Mouse (Mus musculus): ENCODE data around the gene Grap2. TPM values are rescaled to one million over a fixed set of nuclear protein-coding genes. Genes with fewer than 3 reads are reported as not detected.

Gene Grap2
- polyA plus RNA-seq, 1 experiment from 2014 or later = 3.0 TPM

DNA sequence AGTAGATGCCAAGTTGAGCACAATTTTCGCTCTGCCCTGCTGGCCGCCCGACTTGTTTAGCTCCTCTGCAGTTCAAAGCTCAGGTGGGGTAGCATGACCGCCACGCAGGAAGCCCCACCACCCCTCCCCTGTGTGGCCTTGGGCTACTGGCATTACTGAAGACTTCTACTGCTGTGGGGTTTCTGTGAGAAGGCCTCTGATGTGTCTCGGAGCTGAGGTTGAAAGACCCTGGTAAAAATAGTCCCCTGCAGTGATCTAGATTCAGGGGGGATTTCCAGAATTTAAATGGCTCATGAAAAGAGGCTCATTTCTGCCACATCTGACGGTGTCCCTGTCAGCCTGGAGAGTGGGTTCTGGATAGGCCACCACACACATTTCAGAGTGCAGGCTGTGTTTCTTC is 30.1 kb downstream of the Grap2 start:
- ATAC-seq (ENCODE audit: low FRiP score) = no peak
- WGBS = 65% methylated on average over 7 of the region's 7 CpGs
- H3K27me3 ChIP-seq (ENCODE audit: control insufficient read depth, insufficient read depth, low read length) = no peaks in the 10 kb centered on the region
- no peak for DNase-seq (ENCODE audit: low spot score)
- no peaks in the 10 kb centered on the region for H3K36me3 ChIP-seq (ENCODE audit: control insufficient read depth, insufficient read depth, low read length)
- no peaks in the 10 kb centered on the region for H3K4me1 ChIP-seq (replicated peaks; ENCODE audit: control insufficient read depth, insufficient read depth, low read length)
- H3K9me3 ChIP-seq (ENCODE audit: control insufficient read depth, low read length) = no peaks in the 10 kb centered on the region
- no peak overlapping the region for H3K27ac ChIP-seq (ENCODE audit: low read depth, low read length)
- H3K4me3 ChIP-seq (ENCODE audit: low read depth, low read length) = no peak overlapping the region
- H3K4me2 ChIP-seq (replicated peaks; ENCODE audit: low read depth, low read length) = no peak overlapping the region
- H3K9ac ChIP-seq (ENCODE audit: low read depth, low read length) = no peak overlapping the region

DNA sequence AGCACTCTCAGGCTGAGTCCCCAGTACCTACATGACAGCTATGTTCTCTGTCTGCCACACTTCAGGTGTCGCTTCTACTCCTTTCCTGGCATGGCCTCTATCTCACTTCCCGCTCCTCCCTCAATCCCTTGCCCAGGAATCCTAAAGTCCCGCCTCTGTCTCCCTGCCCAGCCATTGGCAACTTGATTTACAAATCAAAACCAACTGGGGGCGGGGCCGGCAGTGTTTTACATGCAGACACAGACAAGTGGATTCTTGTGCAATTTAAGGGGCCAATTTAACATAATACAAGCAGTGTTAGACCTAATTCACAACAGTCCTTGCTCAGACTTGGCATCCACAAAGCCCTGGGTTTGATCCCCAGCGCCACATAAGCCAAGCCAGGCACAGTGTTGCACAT is 31.6 kb downstream of the Grap2 start:
- Histone ChIP-seq H3K36me3 (ENCODE audit: control insufficient read depth, insufficient read depth, low read length) (no peaks in the 10 kb centered on the region), H3K27ac (ENCODE audit: low read depth, low read length) (no peak overlapping the region), H3K4me3 (ENCODE audit: low read depth, low read length) (no peak overlapping the region), H3K9me3 (ENCODE audit: control insufficient read depth, low read length) (no peaks in the 10 kb centered on the region), H3K4me2 (replicated peaks; ENCODE audit: low read depth, low read length) (no peak overlapping the region), H3K4me1 (replicated peaks; ENCODE audit: control insufficient read depth, insufficient read depth, low read length) (no peaks in the 10 kb centered on the region), H3K27me3 (ENCODE audit: control insufficient read depth, insufficient read depth, low read length) (no peaks in the 10 kb centered on the region), H3K9ac (ENCODE audit: low read depth, low read length) (no peak overlapping the region)
- 89% methylated on average over 6 of the region's 6 CpGs for WGBS
- ATAC-seq (ENCODE audit: low FRiP score) = no peak
- DNase-seq (ENCODE audit: low spot score) = no peak

DNA sequence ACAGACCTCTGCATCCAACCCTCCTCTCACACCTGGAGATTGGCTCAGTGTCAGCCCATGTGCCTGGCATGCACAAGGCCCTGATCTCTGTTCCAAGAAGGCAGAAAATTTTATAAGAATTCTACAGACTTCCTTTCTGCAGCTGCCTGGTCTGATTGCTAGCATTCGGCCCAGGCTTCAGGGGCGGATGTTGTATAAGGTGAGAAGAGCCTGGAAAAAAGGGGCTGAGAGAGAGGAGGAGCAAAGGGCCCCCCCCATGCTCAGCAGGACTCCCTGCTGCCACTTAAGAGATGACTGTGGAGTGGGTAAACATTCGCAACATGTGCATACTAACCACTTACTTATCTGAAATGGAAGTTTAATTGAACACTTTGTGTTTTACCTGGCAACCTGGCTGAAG is 35.6 kb downstream of the Grap2 start:
- Histone ChIP-seq H3K9ac (ENCODE audit: low read depth, low read length) (no peak overlapping the region), H3K36me3 (ENCODE audit: control insufficient read depth, insufficient read depth, low read length) (no peaks in the 10 kb centered on the region), H3K4me1 (replicated peaks; ENCODE audit: control insufficient read depth, insufficient read depth, low read length) (no peaks in the 10 kb centered on the region), H3K4me2 (replicated peaks; ENCODE audit: low read depth, low read length) (no peak overlapping the region), H3K4me3 (ENCODE audit: low read depth, low read length) (no peak overlapping the region), H3K27ac (ENCODE audit: low read depth, low read length) (no peak overlapping the region), H3K9me3 (ENCODE audit: control insufficient read depth, low read length) (no peaks in the 10 kb centered on the region), H3K27me3 (ENCODE audit: control insufficient read depth, insufficient read depth, low read length) (no peaks in the 10 kb centered on the region)
- DNase-seq (ENCODE audit: low spot score) = no peak
- no peak for ATAC-seq (ENCODE audit: low FRiP score)
- 72% methylated on average over 3 of the region's 3 CpGs for whole genome bisulfite sequencing

DNA sequence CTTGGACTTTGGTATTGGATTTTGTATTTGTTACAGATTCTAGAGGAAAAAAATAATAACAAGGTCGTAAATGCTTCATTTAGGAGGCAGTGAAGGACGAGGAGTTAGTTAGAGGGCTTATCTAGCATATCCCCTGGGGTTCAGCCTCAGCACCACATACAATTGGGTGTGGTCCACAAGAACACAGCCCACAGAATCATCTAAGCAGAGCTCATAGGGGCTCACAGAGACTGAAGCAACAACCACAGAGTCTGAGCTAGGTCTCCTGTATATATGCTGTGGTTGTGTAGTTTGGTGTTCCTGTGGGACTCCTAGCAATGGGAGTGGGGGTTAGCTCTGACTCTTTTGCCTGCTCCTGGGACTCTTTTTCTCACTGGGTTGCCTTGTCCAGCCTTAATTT is 37.9 kb downstream of the Grap2 start:
- no peak overlapping the region for H3K27ac ChIP-seq (ENCODE audit: low read depth, low read length)
- no peak overlapping the region for H3K9ac ChIP-seq (ENCODE audit: low read depth, low read length)
- no peaks in the 10 kb centered on the region for H3K36me3 ChIP-seq (ENCODE audit: control insufficient read depth, insufficient read depth, low read length)
- H3K4me1 ChIP-seq (replicated peaks; ENCODE audit: control insufficient read depth, insufficient read depth, low read length) = no peaks in the 10 kb centered on the region
- no peak overlapping the region for H3K4me3 ChIP-seq (ENCODE audit: low read depth, low read length)
- 80% methylated on average over 2 of the region's 2 CpGs for WGBS
- no peaks in the 10 kb centered on the region for H3K9me3 ChIP-seq (ENCODE audit: control insufficient read depth, low read length)
- no peak for DNase-seq (ENCODE audit: low spot score)
- H3K4me2 ChIP-seq (replicated peaks; ENCODE audit: low read depth, low read length) = no peak overlapping the region
- no peaks in the 10 kb centered on the region for H3K27me3 ChIP-seq (ENCODE audit: control insufficient read depth, insufficient read depth, low read length)
- ATAC-seq (ENCODE audit: low FRiP score) = no peak

DNA sequence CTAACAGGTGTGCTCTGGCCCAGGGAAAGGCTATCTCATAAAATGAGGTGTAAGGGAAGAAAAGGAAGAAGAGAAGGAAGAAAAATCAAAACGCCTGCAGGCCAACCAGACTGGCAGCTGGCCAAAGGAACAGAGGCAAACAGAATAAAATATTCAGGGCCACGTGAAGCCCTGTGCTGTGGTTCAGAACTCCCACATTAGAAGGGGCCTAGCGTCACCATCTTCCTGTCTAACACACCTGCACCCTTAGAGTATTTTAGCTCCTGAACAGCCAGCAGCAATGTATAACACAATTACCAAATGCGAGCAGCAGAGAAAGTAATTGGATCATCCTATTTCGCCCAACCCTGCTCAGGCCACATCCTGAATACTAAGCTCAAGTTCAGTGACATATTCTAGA is 39.1 kb downstream of the Grap2 start:
- ATAC-seq (ENCODE audit: low FRiP score) = no peak
- DNase-seq (ENCODE audit: low spot score) = no peak
- Histone ChIP-seq H3K36me3 (ENCODE audit: control insufficient read depth, insufficient read depth, low read length) (no peaks in the 10 kb centered on the region), H3K27me3 (ENCODE audit: control insufficient read depth, insufficient read depth, low read length) (no peaks in the 10 kb centered on the region), H3K4me3 (ENCODE audit: low read depth, low read length) (no peak overlapping the region), H3K4me1 (replicated peaks; ENCODE audit: control insufficient read depth, insufficient read depth, low read length) (no peaks in the 10 kb centered on the region), H3K27ac (ENCODE audit: low read depth, low read length) (no peak overlapping the region), H3K4me2 (replicated peaks; ENCODE audit: low read depth, low read length) (no peak overlapping the region), H3K9ac (ENCODE audit: low read depth, low read length) (no peak overlapping the region), H3K9me3 (ENCODE audit: control insufficient read depth, low read length) (no peaks in the 10 kb centered on the region)
- 85% methylated on average over 5 of the region's 5 CpGs for WGBS

DNA sequence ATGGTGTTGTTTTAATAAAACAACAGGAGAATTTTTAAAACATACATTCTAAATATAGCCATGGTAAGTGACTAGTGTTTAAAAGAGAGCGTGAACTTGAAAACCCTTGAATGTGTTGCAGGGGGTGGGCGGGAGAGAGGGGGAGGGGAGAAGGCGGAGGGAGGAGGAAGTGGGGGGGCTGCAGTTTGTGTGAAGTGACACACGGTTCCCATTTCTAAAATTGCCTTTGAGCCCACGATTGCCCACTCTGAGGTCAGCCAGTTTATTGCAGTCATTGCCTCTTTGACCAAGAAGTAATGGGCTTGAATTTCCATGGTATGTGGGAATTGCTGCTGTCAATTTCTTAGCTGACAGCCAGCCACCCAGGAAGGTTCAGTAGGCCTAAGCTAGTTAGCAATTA is 41.5 kb downstream of the Grap2 start:
- Histone ChIP-seq H3K36me3 (ENCODE audit: control insufficient read depth, insufficient read depth, low read length) (no peaks in the 10 kb centered on the region), H3K4me2 (replicated peaks; ENCODE audit: low read depth, low read length) (no peak overlapping the region), H3K9me3 (ENCODE audit: control insufficient read depth, low read length) (no peaks in the 10 kb centered on the region), H3K4me1 (replicated peaks; ENCODE audit: control insufficient read depth, insufficient read depth, low read length) (no peaks in the 10 kb centered on the region), H3K27me3 (ENCODE audit: control insufficient read depth, insufficient read depth, low read length) (peaks cover 4% of the 10 kb centered on the region; the same call in 1 of the 2 replicates), H3K9ac (ENCODE audit: low read depth, low read length) (no peak overlapping the region), H3K4me3 (ENCODE audit: low read depth, low read length) (no peak overlapping the region), H3K27ac (ENCODE audit: low read depth, low read length) (0 out of 2 replicates have a peak overlapping the region, but pooled peaks have one; percentile 1)
- DNase-seq (ENCODE audit: low spot score) (no peak), ATAC-seq (ENCODE audit: low FRiP score) (no peak)
- 65% methylated on average over 5 of the region's 5 CpGs for WGBS

DNA sequence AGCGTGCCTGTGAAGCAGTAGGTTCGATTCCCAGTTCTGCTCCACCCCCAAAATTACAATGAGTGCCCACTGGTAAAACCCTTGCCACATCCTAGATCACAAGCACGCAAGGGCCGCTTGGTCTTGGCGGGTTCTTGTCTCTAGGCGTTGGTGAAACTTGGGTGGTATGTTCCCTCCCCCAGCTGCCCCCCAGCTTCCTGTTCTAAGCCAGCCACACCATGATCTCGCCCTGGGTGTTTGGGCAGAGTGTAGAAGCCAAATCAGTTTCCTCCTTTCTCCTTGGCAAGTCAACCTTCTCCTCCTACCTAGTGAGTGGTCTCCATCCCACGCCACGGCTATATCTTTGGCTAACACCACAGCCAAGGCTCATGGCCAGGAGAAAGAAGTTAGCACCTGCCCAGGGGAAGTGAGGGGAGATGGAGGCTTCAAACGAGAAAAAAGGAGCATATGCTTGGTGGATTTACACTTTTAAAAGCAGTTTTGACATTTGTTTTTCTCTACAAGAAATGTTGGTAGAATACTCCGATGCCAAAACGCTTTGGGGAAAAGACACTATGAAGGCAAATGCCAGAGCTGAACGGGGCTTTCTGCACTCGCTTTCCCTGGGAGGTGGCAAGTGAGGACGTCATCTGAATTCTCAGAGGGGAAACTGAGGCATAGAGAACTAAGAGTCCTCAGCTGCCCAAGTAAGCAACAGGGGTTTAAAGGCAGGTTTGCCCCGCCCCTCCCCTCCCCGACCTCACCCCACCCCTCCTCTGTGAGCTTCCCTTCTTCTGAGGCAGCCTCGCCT is 42.3 kb downstream of the Grap2 start:
- H3K4me1 ChIP-seq (replicated peaks; ENCODE audit: control insufficient read depth, insufficient read depth, low read length) = no peaks in the 10 kb centered on the region
- WGBS = 67% methylated on average over 18 of the region's 18 CpGs
- no peaks in the 10 kb centered on the region for H3K9me3 ChIP-seq (ENCODE audit: control insufficient read depth, low read length)

DNA sequence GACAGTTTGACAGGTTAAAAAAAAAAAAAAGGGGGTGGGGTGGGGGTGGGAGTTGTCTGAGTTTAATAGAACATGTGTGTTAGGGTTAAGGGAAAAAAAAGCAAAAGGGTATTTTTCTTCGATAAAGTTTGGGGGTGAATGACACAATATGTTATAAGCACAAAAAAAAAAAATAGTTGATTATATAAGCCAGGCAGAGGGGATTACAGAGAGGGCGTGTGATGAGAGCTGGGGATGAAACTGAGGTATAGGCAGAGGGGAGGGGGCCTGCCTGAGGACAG is 42.8 kb downstream of the Grap2 start:
- DNase-seq (ENCODE audit: low spot score) (no peak), ATAC-seq (ENCODE audit: low FRiP score) (no peak)
- WGBS = 53% methylated on average over 2 of the region's 2 CpGs
- H3K4me2 ChIP-seq (replicated peaks; ENCODE audit: low read depth, low read length) = no peak overlapping the region
- H3K36me3 ChIP-seq (ENCODE audit: control insufficient read depth, insufficient read depth, low read length) = no peaks in the 10 kb centered on the region
- H3K27ac ChIP-seq (ENCODE audit: low read depth, low read length) = no peak overlapping the region
- H3K4me3 ChIP-seq (ENCODE audit: low read depth, low read length) = no peak overlapping the region
- peaks cover 4% of the 10 kb centered on the region; the same call in 1 of the 2 replicates for H3K27me3 ChIP-seq (ENCODE audit: control insufficient read depth, insufficient read depth, low read length)
- H3K4me1 ChIP-seq (replicated peaks; ENCODE audit: control insufficient read depth, insufficient read depth, low read length) = no peaks in the 10 kb centered on the region
- no peaks in the 10 kb centered on the region for H3K9me3 ChIP-seq (ENCODE audit: control insufficient read depth, low read length)
- H3K9ac ChIP-seq (ENCODE audit: low read depth, low read length) = no peak overlapping the region

More for the DNA sequence above, 42.3 kb downstream of the Grap2 start:
- DNase-seq (ENCODE audit: low spot score) (no peak), ATAC-seq (ENCODE audit: low FRiP score) (no peak)
- Histone ChIP-seq H3K36me3 (ENCODE audit: control insufficient read depth, insufficient read depth, low read length) (no peaks in the 10 kb centered on the region), H3K4me3 (ENCODE audit: low read depth, low read length) (no peak overlapping the region), H3K27ac (ENCODE audit: low read depth, low read length) (no peak overlapping the region), H3K4me2 (replicated peaks; ENCODE audit: low read depth, low read length) (no peak overlapping the region), H3K9ac (ENCODE audit: low read depth, low read length) (no peak overlapping the region), H3K27me3 (ENCODE audit: control insufficient read depth, insufficient read depth, low read length) (peaks cover 4% of the 10 kb centered on the region; the same call in 1 of the 2 replicates)

DNA sequence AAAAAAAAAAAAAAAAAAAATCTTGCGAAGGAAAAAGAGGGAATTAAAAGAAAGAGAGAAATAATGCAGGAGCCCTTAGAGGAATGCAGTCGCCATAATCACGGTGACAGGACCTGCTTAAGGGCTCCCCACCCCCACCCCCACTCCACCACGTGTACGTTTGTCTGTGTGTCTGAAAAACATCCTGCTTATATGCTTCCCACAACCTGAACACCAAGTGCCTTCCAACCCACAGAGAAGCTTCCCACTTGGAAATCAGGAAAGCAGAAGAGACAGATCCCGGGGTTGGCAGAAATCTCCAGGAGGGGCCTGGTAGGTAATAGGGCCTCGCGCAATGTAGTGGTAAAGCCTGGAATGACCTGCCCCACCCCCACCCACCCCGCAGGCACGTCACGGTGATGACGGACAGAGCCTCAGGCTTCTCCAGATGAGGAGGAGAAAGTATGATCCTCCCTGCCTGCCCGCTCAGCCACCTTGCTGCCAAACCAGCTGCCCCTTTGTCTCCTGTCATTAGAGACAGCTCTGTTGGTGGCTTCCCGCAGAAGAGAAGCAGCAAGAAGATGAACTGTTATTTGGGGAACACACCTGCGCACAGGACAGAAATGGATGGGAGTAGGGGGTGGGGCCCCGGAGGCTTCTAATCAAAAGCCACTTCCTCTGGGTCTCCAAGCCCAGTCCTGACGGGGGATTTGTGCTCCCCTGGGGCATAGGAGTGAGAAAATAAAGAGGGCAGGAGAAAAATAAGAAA is 43.4 kb downstream of the Grap2 start:
- Histone ChIP-seq H3K4me3 (ENCODE audit: low read depth, low read length) (no peak overlapping the region), H3K27ac (ENCODE audit: low read depth, low read length) (no peak overlapping the region), H3K4me2 (replicated peaks; ENCODE audit: low read depth, low read length) (peak overlapping the region; percentile 18; the same call in 1 of the 2 replicates), H3K4me1 (replicated peaks; ENCODE audit: control insufficient read depth, insufficient read depth, low read length) (no peaks in the 10 kb centered on the region), H3K27me3 (ENCODE audit: control insufficient read depth, insufficient read depth, low read length) (peaks cover 4% of the 10 kb centered on the region; the same call in 1 of the 2 replicates), H3K9me3 (ENCODE audit: control insufficient read depth, low read length) (no peaks in the 10 kb centered on the region), H3K9ac (ENCODE audit: low read depth, low read length) (no peak overlapping the region), H3K36me3 (ENCODE audit: control insufficient read depth, insufficient read depth, low read length) (no peaks in the 10 kb centered on the region)
- WGBS = 7% methylated on average over 16 of the region's 17 CpGs
- DNase-seq (ENCODE audit: low spot score) = peak; percentile 33
- ATAC-seq (ENCODE audit: low FRiP score) = 0 out of 2 replicates have a peak, but pooled peaks have one; percentile 47

All from hindbrain, embryonic 11.5 days (tissue).